Mouse (Mus musculus): ENCODE measurements around the gene Coro6. TPM values are rescaled to one million over a fixed set of nuclear protein-coding genes. Genes with fewer than 3 reads are reported as not detected.

Coro6 gene
- 4.4 and 7.9 TPM in 2 replicates for polyA plus RNA-seq (2012; rRNA removed)

GRCm38 (mm10) chr11:77462283-77463100 is at the start of gene Coro6:
Gene Coro6 (plus strand): TSS chr11:77462411.
- 2% methylated on average over 72 of the region's 73 CpGs for WGBS
- no peak for TF ChIP-seq CTCF (conservative IDR thresholded peaks at IDR 0.05; ENCODE audit: insufficient read depth, insufficient read length, low read depth, low read length)
- no peak for TF ChIP-seq POLR2A (IDR thresholded peaks at IDR 0.05; ENCODE audit: low read depth, low read length)
- Histone ChIP-seq H3K36me3 (ENCODE audit: control insufficient read depth, insufficient read depth, low read length) (no peaks in the 10 kb centered on the region), H3K27ac (ENCODE audit: insufficient read depth, low read depth, low read length) (no peak within 1 kb of the TSS), H3K4me1 (ENCODE audit: control insufficient read depth, insufficient read depth, low read length) (peaks cover 5% of the 10 kb centered on the region; the same call in 1 of the 2 replicates), H3K4me3 (ENCODE audit: insufficient read depth, low read depth, low read length) (peak within 1 kb of the TSS; percentile 69), H3K27me3 (replicated peaks; ENCODE audit: control insufficient read depth, insufficient read depth, low read length) (no peaks in the 10 kb centered on the region)
- DNase-seq = peak; percentile 88

GRCm38 (mm10) chr11:77414141-77414839 is 47.9 kb upstream of the Coro6 start:
- Histone ChIP-seq H3K4me1 (ENCODE audit: control insufficient read depth, insufficient read depth, low read length) (peaks cover 9% of the 10 kb centered on the region; the same call in 1 of the 2 replicates), H3K4me3 (ENCODE audit: insufficient read depth, low read depth, low read length) (no peak overlapping the region), H3K27ac (ENCODE audit: insufficient read depth, low read depth, low read length) (no peak overlapping the region), H3K36me3 (ENCODE audit: control insufficient read depth, insufficient read depth, low read length) (no peaks in the 10 kb centered on the region), H3K27me3 (replicated peaks; ENCODE audit: control insufficient read depth, insufficient read depth, low read length) (no peaks in the 10 kb centered on the region)
- TF ChIP-seq POLR2A (IDR thresholded peaks at IDR 0.05; ENCODE audit: low read depth, low read length) (no peak), CTCF (conservative IDR thresholded peaks at IDR 0.05; ENCODE audit: insufficient read depth, insufficient read length, low read depth, low read length) (no peak)
- 82% methylated on average over 2 of the region's 2 CpGs for WGBS
- DNase-seq = no peak

GRCm38 (mm10) chr11:77416212-77417000 is 45.8 kb upstream of the Coro6 start:
- H3K4me1 ChIP-seq (ENCODE audit: control insufficient read depth, insufficient read depth, low read length) = peaks cover 9% of the 10 kb centered on the region; the same call in 1 of the 2 replicates
- 65% methylated on average over 4 of the region's 4 CpGs for WGBS
- TF ChIP-seq CTCF (conservative IDR thresholded peaks at IDR 0.05; ENCODE audit: insufficient read depth, insufficient read length, low read depth, low read length) = no peak
- TF ChIP-seq POLR2A (IDR thresholded peaks at IDR 0.05; ENCODE audit: low read depth, low read length) = no peak
- H3K36me3 ChIP-seq (ENCODE audit: control insufficient read depth, insufficient read depth, low read length) = peaks cover 4% of the 10 kb centered on the region
- H3K4me3 ChIP-seq (ENCODE audit: insufficient read depth, low read depth, low read length) = no peak overlapping the region
- DNase-seq = peak; percentile 36
- no peaks in the 10 kb centered on the region for H3K27me3 ChIP-seq (replicated peaks; ENCODE audit: control insufficient read depth, insufficient read depth, low read length)
- no peak overlapping the region for H3K27ac ChIP-seq (ENCODE audit: insufficient read depth, low read depth, low read length)

GRCm38 (mm10) chr11:77418021-77418420 is 44.2 kb upstream of the Coro6 start:
- Histone ChIP-seq H3K36me3 (ENCODE audit: control insufficient read depth, insufficient read depth, low read length) (peaks cover 4% of the 10 kb centered on the region), H3K27ac (ENCODE audit: insufficient read depth, low read depth, low read length) (no peak overlapping the region), H3K27me3 (replicated peaks; ENCODE audit: control insufficient read depth, insufficient read depth, low read length) (no peaks in the 10 kb centered on the region), H3K4me1 (ENCODE audit: control insufficient read depth, insufficient read depth, low read length) (peaks cover 9% of the 10 kb centered on the region; the same call in 1 of the 2 replicates), H3K4me3 (ENCODE audit: insufficient read depth, low read depth, low read length) (no peak overlapping the region)
- no peak for DNase-seq
- no peak for TF ChIP-seq CTCF (conservative IDR thresholded peaks at IDR 0.05; ENCODE audit: insufficient read depth, insufficient read length, low read depth, low read length)
- WGBS = 86% methylated on average over 4 of the region's 4 CpGs

- no peaks in the 10 kb centered on the region for H3K27me3 ChIP-seq (replicated peaks; ENCODE audit: control insufficient read depth, insufficient read depth, low read length)
- H3K4me3 ChIP-seq (ENCODE audit: insufficient read depth, low read depth, low read length) = no peak overlapping the region
- DNase-seq = no peak
- no peak for TF ChIP-seq POLR2A (IDR thresholded peaks at IDR 0.05; ENCODE audit: low read depth, low read length)
- TF ChIP-seq CTCF (conservative IDR thresholded peaks at IDR 0.05; ENCODE audit: insufficient read depth, insufficient read length, low read depth, low read length) = no peak
- no peak overlapping the region for H3K27ac ChIP-seq (ENCODE audit: insufficient read depth, low read depth, low read length)
- 0 out of 2 replicates have a peak, but pooled peaks cover 2% of the 10 kb centered on the region for H3K4me1 ChIP-seq (ENCODE audit: control insufficient read depth, insufficient read depth, low read length)
- peaks cover 4% of the 10 kb centered on the region for H3K36me3 ChIP-seq (ENCODE audit: control insufficient read depth, insufficient read depth, low read length)
- 68% methylated on average over 4 of the region's 4 CpGs for WGBS
Observed at GRCm38 (mm10) chr11:77423175-77423859, 38.9 kb upstream of the Coro6 start.

- Histone ChIP-seq H3K4me3 (ENCODE audit: insufficient read depth, low read depth, low read length) (no peak overlapping the region), H3K36me3 (ENCODE audit: control insufficient read depth, insufficient read depth, low read length) (no peaks in the 10 kb centered on the region; the same call in 1 of the 2 replicates), H3K27ac (ENCODE audit: insufficient read depth, low read depth, low read length) (no peak overlapping the region), H3K4me1 (ENCODE audit: control insufficient read depth, insufficient read depth, low read length) (no peaks in the 10 kb centered on the region), H3K27me3 (replicated peaks; ENCODE audit: control insufficient read depth, insufficient read depth, low read length) (no peaks in the 10 kb centered on the region)
- WGBS = 59% methylated on average over 1 of the region's 1 CpGs
- TF ChIP-seq CTCF (conservative IDR thresholded peaks at IDR 0.05; ENCODE audit: insufficient read depth, insufficient read length, low read depth, low read length) (no peak), POLR2A (IDR thresholded peaks at IDR 0.05; ENCODE audit: low read depth, low read length) (no peak)
- DNase-seq = no peak
Observed at GRCm38 (mm10) chr11:77428446-77428845, 33.8 kb upstream of the Coro6 start.

All from kidney, adult 2 months (tissue).